Mouse (Mus musculus): ENCODE data around the gene Olfr374.
"Not testable (repeated sequence)": the region's sequence is repeated elsewhere in the genome, so short reads cannot be mapped to it uniquely, and the experiment has no call there.

Olfr374 gene

DNA sequence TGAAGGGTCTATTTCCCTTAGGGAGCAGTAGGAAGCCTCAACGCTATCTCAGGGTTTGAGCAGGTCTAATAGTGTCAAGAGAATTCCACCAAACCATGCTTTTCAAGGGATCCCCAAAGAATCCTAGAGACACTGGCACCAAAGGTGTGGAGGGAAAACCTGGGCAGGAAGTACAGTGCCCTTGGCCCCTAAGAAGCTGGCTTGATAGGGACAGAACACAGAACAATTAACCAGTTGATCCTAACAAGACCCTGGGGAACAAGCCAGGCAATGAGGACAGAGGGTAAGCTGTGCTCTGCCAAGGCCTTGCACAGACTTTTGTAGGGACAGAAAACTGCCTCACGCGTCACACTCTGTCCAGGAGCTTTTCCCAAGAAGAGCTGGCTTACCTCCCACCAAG is at the start of gene Olfr374:
TSS of gene Olfr374 (plus strand) at position 301 of the 400 bp plus-strand sequence.
- DNase-seq (ENCODE audit: low spot score): no peak

DNA sequence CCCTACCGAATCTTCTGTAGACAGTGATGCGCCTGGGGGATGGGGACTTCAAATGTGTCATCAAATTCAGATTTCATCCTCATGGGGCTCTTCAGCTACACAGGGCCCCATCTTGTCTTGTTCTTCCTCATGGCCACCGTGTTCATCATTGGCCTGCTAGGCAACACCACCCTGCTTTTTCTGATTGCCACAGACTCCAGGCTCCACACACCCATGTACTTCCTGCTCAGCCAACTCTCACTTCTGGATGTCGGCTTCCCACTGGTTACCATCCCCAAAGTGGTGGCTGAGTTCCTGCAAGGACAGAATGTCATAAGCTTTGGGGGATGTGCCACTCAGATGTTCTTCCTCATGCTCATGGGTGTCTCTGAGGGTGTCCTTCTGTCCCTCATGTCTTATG is 49.2 kb upstream of the Olfr374 start:
- not testable (repeated sequence) for DNase-seq (ENCODE audit: low spot score)

DNA sequence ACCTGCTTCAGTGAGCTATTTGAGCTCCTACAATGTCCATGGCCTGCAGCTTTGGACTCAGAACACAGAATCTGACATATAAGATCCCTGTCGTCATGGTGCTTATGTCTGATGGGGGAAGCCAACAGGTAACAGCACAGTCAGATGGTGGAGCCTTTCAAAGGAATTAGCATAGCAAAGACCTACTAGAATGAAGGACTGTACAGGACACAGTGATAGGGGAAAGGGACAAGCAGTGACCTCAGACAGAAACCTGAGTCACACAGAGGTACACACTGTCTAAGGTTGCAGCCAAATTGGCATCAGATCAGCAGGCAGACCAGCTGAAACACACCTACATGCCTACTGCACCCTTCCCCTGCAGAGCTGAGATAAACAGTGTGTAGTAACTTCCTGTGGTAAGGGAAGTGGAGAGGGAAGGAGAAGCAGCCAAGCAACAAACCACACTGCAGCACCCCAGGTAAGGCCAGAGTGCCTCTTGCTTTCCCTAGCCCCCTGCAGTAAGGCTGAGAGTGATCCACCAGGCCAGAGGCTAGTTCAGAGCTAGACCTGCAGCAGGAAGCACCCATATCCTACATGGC is 39.9 kb upstream of the Olfr374 start:
- not testable (repeated sequence) for DNase-seq (ENCODE audit: low spot score)

DNA sequence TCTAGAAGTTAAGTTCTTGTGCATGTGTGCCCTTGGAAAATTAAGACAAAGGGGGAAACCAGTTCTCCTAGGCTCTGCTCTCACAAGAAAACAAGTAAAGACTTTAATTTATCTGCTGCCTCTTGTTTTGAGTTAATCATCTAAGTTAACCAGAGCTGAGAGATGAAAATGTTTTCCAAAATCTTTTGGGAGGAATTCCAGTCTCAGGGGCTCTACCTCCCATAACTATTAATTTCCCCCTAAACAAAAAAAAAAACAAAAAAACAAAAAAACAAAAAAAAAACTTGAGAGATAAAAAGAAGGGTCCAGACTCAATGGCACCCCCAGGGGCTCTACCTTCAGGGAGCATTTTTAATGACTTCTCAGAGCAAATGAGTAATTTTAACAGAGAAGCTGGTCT is 24.0 kb upstream of the Olfr374 start, which contains the start of gene Olfr373:
TSS of gene Olfr373 (plus strand) at position 301 of the 400 bp plus-strand sequence.
- not testable (repeated sequence) for DNase-seq (ENCODE audit: low spot score)

DNA sequence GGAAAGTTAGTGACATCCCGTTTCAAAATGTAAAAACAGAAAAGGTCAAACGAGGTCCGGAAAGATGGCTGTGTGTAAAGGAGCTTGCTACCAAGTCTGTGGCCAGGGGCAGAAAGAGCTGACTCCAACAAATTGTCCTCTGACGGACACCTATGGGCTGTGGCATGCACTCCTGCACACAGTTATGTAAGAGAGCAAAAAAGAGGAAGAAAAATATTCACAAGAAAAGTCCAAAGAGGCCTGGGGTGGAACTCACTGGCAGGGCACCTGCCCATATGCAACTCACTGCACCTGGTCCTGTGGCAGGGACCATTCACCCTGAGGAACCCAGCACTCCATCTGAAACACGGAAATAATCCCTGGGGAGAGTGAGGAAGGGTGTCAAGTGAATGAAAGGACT is 22.1 kb upstream of the Olfr374 start:
- DNase-seq (ENCODE audit: low spot score): no peak

DNA sequence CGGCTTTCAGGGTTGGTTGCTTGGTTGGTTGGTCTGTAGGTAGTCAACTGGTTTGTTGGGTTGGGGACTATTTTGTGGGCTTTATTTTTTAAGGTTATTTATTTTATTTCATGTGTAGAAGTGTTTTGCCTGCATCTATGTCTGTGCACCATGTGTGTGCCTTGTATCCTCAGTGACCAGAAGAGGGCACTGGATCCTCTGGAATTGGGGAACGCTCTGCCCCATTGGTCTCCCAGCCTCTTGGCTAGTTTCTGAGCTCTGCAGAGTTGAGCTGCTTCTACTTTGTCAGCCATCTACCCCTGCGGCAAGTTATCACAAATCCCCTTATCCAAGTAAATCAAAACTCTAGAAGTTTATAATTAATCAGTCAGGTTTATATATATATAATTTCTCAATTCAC is 19.2 kb upstream of the Olfr374 start:
- DNase-seq (ENCODE audit: low spot score): not testable (repeated sequence)

DNA sequence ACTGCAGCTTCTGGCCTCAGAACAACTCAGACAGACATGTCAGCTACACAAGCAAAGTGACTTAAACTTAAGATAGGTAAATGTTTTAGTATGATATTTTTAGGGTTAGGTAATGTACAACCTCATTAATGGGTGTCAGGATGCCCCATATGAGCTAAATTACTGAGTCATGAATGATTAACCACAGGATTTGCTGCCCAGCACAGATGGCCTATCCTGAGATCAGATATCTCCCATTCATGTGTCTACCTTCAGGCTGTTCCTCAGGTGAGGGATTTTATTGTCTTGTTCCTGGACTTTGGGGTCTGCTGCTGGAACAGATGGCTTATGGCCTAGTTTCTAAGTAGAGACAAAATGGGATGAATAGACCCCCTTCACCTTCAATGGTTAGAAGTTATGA is 10.1 kb upstream of the Olfr374 start:
- DNase-seq (ENCODE audit: low spot score): not testable (repeated sequence)

DNA sequence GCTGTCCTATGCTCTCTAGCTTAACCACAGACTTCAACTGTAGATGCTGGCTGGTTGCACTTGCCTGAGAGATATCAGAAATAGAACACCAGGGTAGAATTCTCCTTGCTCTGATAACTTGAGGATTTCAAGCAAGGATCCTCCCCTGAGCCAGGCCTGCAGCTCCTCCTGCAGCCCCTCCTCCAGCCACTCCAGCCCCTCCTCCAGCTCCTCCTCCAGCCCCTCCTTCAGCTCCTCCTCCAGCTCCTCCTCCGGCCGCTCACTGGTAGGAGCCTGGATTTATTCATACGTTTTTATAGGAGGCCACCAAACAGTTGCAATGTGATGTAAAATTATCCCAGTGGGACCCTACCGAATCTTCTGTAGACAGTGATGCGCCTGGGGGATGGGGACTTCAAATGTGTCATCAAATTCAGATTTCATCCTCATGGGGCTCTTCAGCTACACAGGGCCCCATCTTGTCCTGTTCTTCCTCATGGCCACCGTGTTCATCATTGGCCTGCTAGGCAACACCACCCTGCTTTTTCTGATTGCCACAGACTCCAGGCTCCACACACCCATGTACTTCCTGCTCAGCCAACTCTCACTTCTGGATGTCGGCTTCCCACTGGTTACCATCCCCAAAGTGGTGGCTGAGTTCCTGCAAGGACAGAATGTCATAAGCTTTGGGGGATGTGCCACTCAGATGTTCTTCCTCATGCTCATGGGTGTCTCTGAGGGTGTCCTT is 7.3 kb upstream of the Olfr374 start:
- DNase-seq (ENCODE audit: low spot score): not testable (repeated sequence)

DNA sequence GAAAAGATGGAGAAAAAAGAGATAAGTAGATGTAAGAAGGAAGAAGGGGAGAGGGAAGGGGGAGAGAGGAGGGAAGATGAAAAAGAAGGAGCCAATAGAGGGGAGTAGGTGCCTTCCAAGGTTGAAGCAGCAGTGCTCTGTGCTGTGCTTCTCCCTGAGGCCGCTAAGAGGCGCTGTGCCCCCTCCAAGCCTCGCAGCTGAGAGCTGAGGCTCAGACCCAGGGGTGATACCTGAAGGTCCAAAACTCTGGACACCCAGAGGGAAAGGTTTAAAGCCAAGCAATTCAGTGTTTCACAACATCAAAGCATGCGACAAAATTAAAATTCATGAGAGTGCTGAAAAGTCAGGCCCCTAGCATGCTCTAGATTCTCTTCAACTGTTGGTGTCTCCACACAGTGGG is 1.7 kb upstream of the Olfr374 start:
- no peak for DNase-seq (ENCODE audit: low spot score)

DNA sequence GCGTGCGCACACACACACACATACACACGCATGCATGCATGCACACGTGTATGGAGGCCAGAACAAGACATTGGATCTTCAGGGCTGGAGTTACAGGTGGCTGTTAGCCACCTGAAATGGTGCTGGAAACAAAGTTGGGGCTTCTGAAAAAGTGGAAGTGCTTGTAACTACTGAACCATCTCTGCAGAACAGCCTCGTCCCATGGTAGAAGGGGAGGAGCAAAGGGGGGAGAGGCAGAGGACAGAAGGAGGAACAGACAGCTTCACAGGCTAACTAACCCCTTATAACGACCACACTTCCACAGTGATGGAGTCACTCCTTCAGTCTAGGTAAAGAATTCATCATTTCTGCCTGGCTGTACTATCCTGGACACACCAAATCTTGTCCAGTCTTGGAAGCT is 4.0 kb downstream of the Olfr374 start:
- no peak for DNase-seq (ENCODE audit: low spot score)

DNA sequence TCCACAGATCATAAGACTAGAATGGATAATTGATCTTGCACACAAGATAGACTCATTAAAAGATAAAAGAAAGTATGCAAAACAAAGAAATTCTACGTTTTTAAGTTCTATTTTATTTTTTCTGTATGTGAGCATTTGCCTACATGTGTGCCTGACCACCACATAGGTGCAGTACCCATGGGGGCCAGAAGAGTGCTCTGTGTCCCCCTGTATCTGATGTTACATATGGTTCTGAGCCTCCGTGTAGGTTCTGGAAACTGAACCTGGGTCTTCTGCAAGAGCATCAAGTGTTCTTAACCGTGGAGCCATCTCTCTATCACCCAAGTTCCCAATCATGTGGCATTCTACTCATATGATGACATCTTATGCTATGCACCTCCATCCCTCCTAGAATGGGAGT is 5.6 kb downstream of the Olfr374 start:
- DNase-seq (ENCODE audit: low spot score): no peak

DNA sequence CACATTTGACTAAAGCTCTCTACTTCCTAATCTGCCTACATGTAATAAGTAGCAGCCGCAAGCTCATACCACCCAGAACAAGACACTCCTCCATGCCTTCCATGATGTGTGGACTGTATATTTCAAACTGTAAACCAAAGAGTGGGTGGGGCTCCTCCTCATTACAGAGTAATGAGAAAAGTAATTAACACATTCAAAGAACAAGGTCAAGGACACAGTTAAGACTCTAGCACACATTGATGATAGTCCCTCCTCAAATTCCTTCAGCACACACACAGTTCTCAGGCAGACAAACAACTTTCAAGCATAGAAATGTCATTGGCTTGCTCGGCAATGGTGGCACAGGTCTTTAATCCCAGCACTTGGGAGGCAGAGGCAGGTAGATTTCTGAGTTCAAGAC is 8.4 kb downstream of the Olfr374 start:
- DNase-seq (ENCODE audit: low spot score): no peak

DNA sequence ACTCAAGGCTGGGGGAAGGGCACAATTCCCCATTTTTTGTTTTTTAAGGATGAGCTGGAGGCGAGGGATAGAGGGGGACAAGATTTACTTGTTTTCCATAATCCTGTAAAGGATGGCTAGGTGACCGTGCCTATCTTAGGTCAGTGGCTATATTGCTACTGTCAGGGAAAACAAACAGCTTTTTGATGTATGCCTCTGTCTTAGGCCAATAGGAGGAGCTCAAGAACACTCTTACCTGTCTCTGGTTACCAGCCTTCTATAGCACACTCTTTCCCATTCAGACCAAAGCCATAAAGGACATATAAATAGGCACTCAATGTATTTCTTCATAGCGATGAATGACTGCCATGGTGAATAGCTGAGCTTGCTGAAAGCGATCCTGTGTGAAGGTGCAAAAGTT is 11.8 kb downstream of the Olfr374 start:
- no peak for DNase-seq (ENCODE audit: low spot score)

DNA sequence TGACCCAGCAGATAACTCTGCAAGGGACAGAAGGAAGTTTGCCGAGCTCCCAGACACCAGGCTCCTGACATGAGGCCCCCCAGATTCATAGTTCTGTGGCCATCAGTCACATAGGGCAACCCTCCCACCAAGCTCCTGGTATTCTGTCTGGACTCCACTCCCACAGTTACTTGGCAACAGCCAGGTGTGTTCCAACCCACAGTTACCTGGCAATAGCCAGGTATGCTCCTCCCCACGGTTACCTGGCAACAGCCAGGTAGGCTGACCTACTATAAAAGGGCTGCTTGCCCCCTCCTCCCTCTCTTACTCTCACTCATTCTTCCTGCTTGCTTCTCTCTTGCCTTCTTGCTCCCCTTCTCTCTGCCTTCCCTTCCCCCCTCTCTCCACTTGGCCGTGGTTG is 14.6 kb downstream of the Olfr374 start:
- DNase-seq (ENCODE audit: low spot score): not testable (repeated sequence)

DNA sequence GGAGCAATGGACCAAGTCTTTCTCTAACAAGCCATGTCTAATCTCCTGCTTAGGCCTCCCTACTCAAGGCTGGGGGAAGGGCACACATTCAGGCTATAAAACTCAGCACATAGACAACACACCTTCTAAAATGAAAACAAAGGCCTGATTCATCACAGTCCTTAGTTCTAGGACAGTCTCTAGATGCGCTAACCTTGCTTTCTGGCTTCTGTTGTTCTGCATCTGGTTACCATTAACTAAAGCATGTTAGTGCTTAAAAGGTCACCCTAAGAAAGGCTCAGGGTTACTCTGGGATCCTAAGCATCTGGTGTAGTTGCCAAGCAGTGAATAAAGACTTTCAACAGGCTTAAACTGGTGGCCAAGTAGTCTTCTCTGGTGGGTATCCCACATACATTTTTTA is 15.2 kb downstream of the Olfr374 start:
- DNase-seq (ENCODE audit: low spot score): no peak

DNA sequence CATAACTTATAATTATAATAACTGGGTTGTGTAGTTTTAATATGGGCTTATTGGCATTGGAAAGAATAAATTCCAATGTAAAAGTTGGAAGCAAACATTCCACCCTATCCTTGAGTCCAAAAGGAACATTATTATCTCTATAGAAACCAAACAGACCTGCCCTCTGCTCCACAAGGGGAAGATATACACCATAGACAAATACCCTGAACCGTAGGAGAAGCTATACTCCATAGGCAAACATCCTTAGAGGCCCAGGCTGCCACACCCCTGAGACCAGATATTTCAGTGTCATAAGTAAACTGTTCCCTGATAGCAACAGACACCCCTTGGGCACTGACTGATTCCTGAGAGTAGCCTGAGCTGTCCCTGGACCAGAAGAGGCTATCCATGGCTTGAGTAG is 21.0 kb downstream of the Olfr374 start:
- no peak for DNase-seq (ENCODE audit: low spot score)

DNA sequence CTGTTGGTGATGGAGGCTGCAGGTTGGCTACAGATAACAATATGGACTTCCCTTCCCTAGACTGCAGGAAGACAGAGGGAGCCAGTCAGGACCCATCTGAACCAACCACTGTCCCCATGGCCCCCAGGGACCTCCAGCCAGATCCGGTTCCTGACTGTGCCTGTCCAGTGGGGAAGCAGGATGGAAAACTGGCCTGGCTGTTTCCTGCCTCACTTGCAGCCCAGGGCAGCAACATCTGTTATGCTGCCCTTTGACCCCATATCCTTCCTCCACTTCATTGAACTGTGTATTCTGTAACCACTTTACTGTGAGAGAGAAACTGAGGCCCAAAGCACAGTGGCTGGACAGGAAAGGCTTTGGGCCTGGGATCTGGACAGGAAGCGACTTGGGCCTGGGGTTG is 24.4 kb downstream of the Olfr374 start:
- DNase-seq (ENCODE audit: low spot score): no peak

DNA sequence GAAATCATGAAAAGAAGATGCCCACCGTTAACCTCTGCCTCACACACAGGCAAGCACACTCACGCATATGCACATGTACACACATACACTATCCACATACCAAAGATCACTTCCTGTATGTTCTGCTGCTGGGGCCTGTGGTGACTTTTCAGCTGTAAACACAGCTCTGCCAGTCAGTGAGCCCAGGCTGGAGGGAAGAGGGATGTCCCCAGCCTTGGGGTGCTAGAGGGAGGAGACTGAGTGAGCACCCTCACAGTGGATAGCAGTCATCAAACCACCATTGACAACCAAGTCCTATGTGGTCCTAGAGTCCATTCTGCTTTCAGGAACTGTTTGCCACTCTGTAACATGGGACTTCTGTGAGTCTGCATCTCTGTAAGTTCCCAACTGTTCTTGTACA is 25.1 kb downstream of the Olfr374 start:
- DNase-seq (ENCODE audit: low spot score): no peak

DNA sequence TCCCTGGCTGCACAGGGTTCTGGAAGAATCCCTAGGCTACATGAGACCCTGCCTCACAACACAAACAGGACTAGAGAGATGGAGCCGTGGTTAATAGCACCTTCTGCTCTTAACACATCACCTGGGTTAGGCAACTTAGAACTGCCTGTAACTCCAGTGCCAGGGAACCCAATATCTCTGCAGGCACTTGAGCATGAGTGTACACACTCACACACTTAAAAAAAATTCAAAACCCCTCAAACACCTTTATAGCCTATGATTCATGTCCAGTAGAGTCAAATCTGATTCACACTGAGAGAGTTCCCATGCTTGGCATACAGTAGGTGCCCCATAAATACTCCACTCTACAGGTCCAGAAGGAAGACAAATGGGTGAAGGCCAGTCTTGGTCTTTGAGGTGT is 25.6 kb downstream of the Olfr374 start:
- no peak for DNase-seq (ENCODE audit: low spot score)

DNA sequence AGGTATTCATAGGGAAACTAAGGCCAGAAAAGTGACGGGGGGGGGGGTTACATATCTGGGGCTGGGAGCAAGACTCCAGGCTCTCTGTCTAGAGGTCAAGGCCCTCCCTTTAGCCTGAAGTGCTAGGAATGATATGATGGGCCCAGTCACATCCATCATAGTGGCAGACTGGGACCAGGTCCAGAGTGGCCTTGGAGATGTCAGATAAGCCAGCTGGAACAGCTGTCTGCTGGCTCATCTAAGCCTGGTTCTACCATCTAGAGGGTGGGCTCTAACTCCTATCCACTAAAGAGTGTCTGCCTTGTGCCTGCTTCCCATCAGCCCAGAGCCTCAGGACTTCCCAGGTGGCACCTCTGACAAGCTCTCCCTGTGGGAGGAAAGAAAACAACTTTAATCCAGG is 26.1 kb downstream of the Olfr374 start:
- no peak for DNase-seq (ENCODE audit: low spot score)

DNA sequence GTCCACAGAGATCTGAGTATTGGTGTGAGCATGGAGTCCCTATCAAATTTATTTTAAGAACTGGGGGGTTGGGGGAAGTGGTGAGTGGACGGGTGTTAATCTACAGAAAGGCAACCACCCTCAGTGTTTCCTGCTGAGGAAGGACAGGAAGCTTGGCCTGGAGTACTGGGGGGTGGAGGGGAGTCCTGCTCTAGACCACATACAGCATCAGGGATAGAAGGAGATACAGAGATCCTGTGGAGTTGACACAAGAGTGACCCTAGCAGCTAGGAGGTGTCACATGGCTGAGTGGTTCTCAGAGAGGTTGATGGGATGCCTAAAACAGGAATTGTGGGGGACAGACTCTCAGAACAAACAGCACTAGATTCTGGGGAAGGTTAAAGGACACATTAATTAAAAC is 26.7 kb downstream of the Olfr374 start:
- DNase-seq (ENCODE audit: low spot score): no peak

DNA sequence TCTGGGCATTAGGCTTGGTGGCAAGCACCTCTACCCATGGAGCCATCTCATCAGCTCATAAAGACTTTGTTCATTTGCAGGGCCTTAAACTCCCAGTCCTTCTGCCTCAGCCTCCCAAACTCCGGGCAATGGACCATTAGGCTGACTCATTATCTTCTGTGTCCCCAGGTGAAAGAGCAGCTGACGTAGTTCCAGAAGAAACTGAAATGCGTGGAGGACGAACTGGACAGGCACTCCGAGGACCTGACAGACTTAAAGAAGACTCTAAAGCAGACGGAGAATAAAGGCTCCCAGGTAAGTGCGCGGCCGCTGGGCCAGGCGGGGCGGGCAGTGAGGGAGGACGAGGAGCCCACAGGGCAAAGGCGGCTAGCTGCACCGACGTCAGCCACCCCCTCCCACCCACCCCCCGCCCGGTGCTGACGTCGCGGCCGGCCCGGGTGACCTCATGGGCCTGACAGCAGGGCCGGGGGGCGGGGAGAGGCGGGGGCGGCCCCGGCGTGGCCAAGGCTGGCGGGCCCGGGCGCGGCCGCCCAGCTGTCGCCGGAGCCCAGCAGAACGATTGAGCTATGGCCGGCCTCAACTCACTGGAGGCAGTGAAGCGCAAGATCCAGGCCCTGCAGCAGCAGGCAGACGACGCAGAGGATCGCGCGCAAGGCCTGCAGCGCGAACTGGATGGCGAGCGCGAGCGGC is 28.1 kb downstream of the Olfr374 start, which contains the start of gene Tpm4:
TSS of gene Tpm4 (plus strand) at position 220 of the 690 bp plus-strand sequence.
- DNase-seq (ENCODE audit: low spot score): no peak
